Mouse (Mus musculus) C2C12 (cell line): ENCODE data around the gene Large2.

Source experiments
- CTCF ChIP-seq: IDR thresholded peaks from one replicate; pipeline ENCODE4 v1.5.1; 2011; ENCODE audit not compliant: control insufficient read depth, insufficient read depth, insufficient read length
- MYOD1 ChIP-seq: IDR thresholded peaks from one replicate; pipeline ENCODE4 v1.6.1; 2011; ENCODE audit warnings: low read depth; ENCODE audit not compliant: control insufficient read depth, insufficient read length
- MYOG ChIP-seq: IDR thresholded peaks from one replicate; pipeline ENCODE4 v1.6.1; 2011; ENCODE audit not compliant: control insufficient read depth, insufficient read length; ENCODE audit errors: extremely low read depth
- USF1 ChIP-seq: IDR thresholded peaks from one replicate; pipeline ENCODE4 v1.6.1; 2011; ENCODE audit warnings: low read depth, mild to moderate bottlenecking, control low read depth, moderate library complexity

GRCm38 (mm10) chr2:92361795-92362194 is 12.9 kb downstream of the Large2 start:
- TF ChIP-seq CTCF (no peak), MYOD1 (no peak), MYOG (no peak), USF1 (no peak)
